Mouse (Mus musculus) cortical plate, adult 2 months (tissue): Measurements from ENCODE around the gene Zfp808.
"Not testable (repeated sequence)": the region's sequence is repeated elsewhere in the genome, so short reads cannot be mapped to it uniquely, and the experiment has no call there.

Experiments used
- CTCF ChIP-seq: fragments of 200-500 bp; IDR thresholded peaks from 2 replicates; pipeline ENCODE4 v1.5.1; 2011; ENCODE audit warnings: mild to moderate bottlenecking, control low read depth, low read length; ENCODE audit not compliant: insufficient read depth; ENCODE audit errors: extremely low read depth
- POLR2A ChIP-seq: fragments of 200-500 bp; IDR thresholded peaks from 2 replicates; pipeline ENCODE4 v1.6.1; 2011; ENCODE audit warnings: mild to moderate bottlenecking, low read length, control low read depth; ENCODE audit not compliant: insufficient read depth; ENCODE audit errors: extremely low read depth

GRCm38 (mm10) chr13:62099454-62099853, 30.2 kb upstream of the Zfp808 start:
- not testable (repeated sequence) for TF ChIP-seq POLR2A, CTCF
